Mouse (Mus musculus): ENCODE measurements around the gene Fbxo22. TPM values are rescaled to one million over a fixed set of nuclear protein-coding genes. Genes with fewer than 3 reads are reported as not detected.
"Not testable (repeated sequence)": the region's sequence is repeated elsewhere in the genome, so short reads cannot be mapped to it uniquely, and the experiment has no call there.

Fbxo22 gene
- total and polyA plus RNA-seq, 2 experiments from 2014 or later = 58.3 to 70.0 TPM

GRCm38 (mm10) chr9:55232586-55232985, 23.9 kb downstream of the Fbxo22 start:
- DNase-seq (ENCODE audit: low spot score) (no peak), ATAC-seq (no peak)
- H3K9me3 ChIP-seq (ENCODE audit: low read length) = no peaks in the 10 kb centered on the region
- H3K36me3 ChIP-seq (ENCODE audit: insufficient read depth, low read length) = no peaks in the 10 kb centered on the region
- H3K9ac ChIP-seq (replicated peaks; ENCODE audit: low read length) = no peak overlapping the region
- no peak overlapping the region for H3K4me2 ChIP-seq (ENCODE audit: low read depth, low read length)
- no peak overlapping the region for H3K4me3 ChIP-seq (ENCODE audit: low read length)
- no peak for TF ChIP-seq CTCF (IDR thresholded peaks at IDR 0.05; ENCODE audit: low read depth)
- H3K27me3 ChIP-seq (ENCODE audit: insufficient read depth, low read length) = no peaks in the 10 kb centered on the region
- 88% methylated on average over 7 of the region's 7 CpGs for WGBS
- H3K4me1 ChIP-seq (ENCODE audit: insufficient read depth, low read length) = no peaks in the 10 kb centered on the region
- H3K27ac ChIP-seq = no peak overlapping the region

DNA sequence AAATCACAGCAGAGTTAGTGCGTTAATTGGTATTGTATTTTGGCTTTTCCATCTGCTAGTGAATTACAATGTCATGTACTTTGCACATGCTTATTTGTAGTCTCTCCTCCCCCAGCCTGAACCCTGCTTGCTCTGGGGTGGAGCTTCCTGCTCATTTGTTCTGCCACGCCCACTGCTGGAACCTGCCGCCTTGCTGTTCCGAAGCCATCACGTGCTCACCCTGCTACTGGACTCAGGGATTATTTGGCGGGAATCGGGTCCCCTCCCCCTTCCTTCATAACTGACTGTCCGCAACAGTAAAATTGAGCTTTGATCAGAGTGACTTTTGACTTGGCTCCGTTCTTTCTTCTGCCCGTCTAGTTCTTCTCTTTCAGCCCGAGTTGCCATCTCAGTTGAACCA, 24.4 kb downstream of the Fbxo22 start:
- not testable (repeated sequence) for H3K9me3 ChIP-seq (ENCODE audit: low read length); H3K4me2 ChIP-seq (ENCODE audit: low read depth, low read length); ATAC-seq; H3K27ac ChIP-seq; DNase-seq (ENCODE audit: low spot score); H3K27me3 ChIP-seq (ENCODE audit: insufficient read depth, low read length); H3K36me3 ChIP-seq (ENCODE audit: insufficient read depth, low read length); H3K4me3 ChIP-seq (ENCODE audit: low read length); H3K4me1 ChIP-seq (ENCODE audit: insufficient read depth, low read length); H3K9ac ChIP-seq (replicated peaks; ENCODE audit: low read length)
- WGBS = 72% methylated on average over 11 of the region's 11 CpGs

DNA sequence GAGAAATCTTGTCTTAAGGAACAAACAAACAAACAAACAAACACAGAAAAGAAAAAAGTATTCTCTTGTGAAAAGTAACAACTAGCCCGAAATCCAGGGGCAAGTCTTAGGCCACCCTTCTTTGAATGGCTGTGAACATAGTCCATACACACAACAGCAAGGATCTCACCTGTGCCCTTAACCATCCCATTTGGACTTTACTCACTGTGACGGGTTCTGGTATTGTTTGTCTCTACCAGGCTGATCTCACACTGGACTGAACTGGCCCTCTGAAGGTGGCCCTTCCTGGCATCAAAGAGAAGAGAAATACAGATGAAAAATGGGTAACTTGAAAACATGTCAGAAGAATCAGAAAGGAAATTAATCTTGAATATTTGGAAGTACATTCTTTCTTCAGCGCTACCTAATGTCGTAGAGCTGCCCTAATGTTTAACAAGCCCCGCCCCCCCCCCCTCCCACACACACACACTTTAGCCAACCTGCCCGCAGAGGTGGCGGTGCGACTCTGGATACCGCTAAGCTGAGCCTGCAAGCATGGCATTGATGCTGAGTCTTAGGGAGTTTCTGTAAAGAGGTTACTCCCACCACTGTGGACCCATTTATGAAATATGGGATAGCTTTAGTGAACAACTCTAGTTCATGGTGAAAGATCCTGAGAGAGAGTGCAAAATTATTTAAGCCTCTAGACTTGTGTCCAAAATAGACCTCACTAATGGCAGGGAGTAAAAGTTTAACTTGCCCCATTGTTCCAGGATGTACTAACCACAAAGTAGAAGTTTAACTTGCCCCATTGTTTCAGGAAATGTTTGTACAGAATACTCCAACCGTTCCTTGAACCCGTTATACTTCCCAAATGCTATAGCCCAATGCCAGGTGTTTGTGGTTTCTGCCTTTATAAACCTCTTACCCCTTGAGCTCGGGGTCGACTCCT, 27.8 kb downstream of the Fbxo22 start:
- no peaks in the 10 kb centered on the region for H3K4me1 ChIP-seq (ENCODE audit: insufficient read depth, low read length)
- no peak overlapping the region for H3K4me3 ChIP-seq (ENCODE audit: low read length)
- ATAC-seq = no peak
- H3K9me3 ChIP-seq (ENCODE audit: low read length) = no peaks in the 10 kb centered on the region
- TF ChIP-seq CTCF (IDR thresholded peaks at IDR 0.05; ENCODE audit: low read depth) = no peak
- H3K27me3 ChIP-seq (ENCODE audit: insufficient read depth, low read length) = no peaks in the 10 kb centered on the region
- no peak overlapping the region for H3K4me2 ChIP-seq (ENCODE audit: low read depth, low read length)
- no peak overlapping the region for H3K27ac ChIP-seq
- 79% methylated on average over 13 of the region's 13 CpGs for WGBS
- no peak for DNase-seq (ENCODE audit: low spot score)
- H3K9ac ChIP-seq (replicated peaks; ENCODE audit: low read length) = no peak overlapping the region
- H3K36me3 ChIP-seq (ENCODE audit: insufficient read depth, low read length) = no peaks in the 10 kb centered on the region

- H3K4me2 ChIP-seq (ENCODE audit: low read depth, low read length) = no peak overlapping the region
- ATAC-seq = no peak
- H3K27me3 ChIP-seq (ENCODE audit: insufficient read depth, low read length) = no peaks in the 10 kb centered on the region
- TF ChIP-seq CTCF (IDR thresholded peaks at IDR 0.05; ENCODE audit: low read depth) = no peak
- no peaks in the 10 kb centered on the region for H3K4me1 ChIP-seq (ENCODE audit: insufficient read depth, low read length)
- H3K9ac ChIP-seq (replicated peaks; ENCODE audit: low read length) = no peak overlapping the region
- no peaks in the 10 kb centered on the region for H3K9me3 ChIP-seq (ENCODE audit: low read length)
- no peak overlapping the region for H3K27ac ChIP-seq
- H3K4me3 ChIP-seq (ENCODE audit: low read length) = no peak overlapping the region
- DNase-seq (ENCODE audit: low spot score) = no peak
- no peaks in the 10 kb centered on the region for H3K36me3 ChIP-seq (ENCODE audit: insufficient read depth, low read length)
- 84% methylated on average over 5 of the region's 5 CpGs for WGBS
Observed at GRCm38 (mm10) chr9:55240852-55241251, 32.1 kb downstream of the Fbxo22 start.

DNA sequence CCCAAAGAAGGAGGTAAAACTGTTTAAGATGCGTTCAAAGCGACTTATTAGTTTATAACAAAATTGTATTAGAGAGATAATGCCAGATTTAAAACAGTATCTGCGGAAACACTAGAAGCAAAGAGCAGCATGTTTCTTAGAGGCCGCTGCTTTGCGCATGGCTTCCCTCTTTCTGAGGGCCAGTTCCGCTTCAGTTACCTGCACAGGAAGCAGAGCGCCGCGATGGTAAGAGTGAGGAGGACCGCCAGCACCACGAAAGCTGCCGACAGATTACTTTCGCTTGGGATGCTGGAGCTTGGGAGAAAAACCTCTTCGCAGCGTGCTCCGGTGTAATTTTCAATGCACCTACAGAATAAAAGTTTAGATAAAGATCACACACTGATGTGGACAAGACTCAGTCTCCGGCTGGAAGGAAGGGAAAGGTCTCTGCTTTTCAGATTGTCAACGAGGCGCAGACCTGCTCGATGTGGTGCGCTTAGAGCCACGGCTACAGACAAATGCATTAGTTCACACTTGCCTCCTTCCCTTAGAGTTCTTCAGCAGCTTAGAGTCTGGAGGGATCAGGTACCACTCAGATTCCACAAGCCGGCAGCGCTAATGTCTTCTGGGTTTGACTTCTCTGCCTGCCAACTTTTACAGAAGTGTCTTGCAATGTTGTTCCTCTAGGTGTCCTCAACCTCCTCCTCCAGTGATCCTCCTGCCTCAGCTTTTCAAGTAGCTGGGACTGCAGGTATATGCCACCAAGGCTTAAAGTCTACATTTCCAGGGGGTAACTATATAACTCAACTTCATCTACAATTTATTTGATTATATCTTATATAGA, 33.3 kb downstream of the Fbxo22 start:
- H3K27ac ChIP-seq = no peak overlapping the region
- no peaks in the 10 kb centered on the region for H3K4me1 ChIP-seq (ENCODE audit: insufficient read depth, low read length)
- peak; percentile 21; the same call in 1 of the 2 replicates for TF ChIP-seq CTCF (IDR thresholded peaks at IDR 0.05; ENCODE audit: low read depth)
- H3K4me2 ChIP-seq (ENCODE audit: low read depth, low read length) = peak overlapping the region; percentile 43
- WGBS = 43% methylated on average over 24 of the region's 24 CpGs
- H3K4me3 ChIP-seq (ENCODE audit: low read length) = peak overlapping the region; percentile 14
- no peak overlapping the region for H3K9ac ChIP-seq (replicated peaks; ENCODE audit: low read length)
- ATAC-seq (no peak), DNase-seq (ENCODE audit: low spot score) (peak; percentile 12)
- H3K27me3 ChIP-seq (ENCODE audit: insufficient read depth, low read length) = no peaks in the 10 kb centered on the region
- H3K36me3 ChIP-seq (ENCODE audit: insufficient read depth, low read length) = no peaks in the 10 kb centered on the region
- H3K9me3 ChIP-seq (ENCODE audit: low read length) = no peaks in the 10 kb centered on the region

GRCm38 (mm10) chr9:55243280-55243679, 34.6 kb downstream of the Fbxo22 start:
- no peak overlapping the region for H3K9ac ChIP-seq (replicated peaks; ENCODE audit: low read length)
- H3K36me3 ChIP-seq (ENCODE audit: insufficient read depth, low read length) = no peaks in the 10 kb centered on the region
- H3K9me3 ChIP-seq (ENCODE audit: low read length) = no peaks in the 10 kb centered on the region
- H3K27me3 ChIP-seq (ENCODE audit: insufficient read depth, low read length) = no peaks in the 10 kb centered on the region
- no peaks in the 10 kb centered on the region for H3K4me1 ChIP-seq (ENCODE audit: insufficient read depth, low read length)
- 80% methylated on average over 3 of the region's 3 CpGs for WGBS
- no peak overlapping the region for H3K4me3 ChIP-seq (ENCODE audit: low read length)
- no peak overlapping the region for H3K4me2 ChIP-seq (ENCODE audit: low read depth, low read length)
- TF ChIP-seq CTCF (IDR thresholded peaks at IDR 0.05; ENCODE audit: low read depth) = no peak
- ATAC-seq = no peak
- DNase-seq (ENCODE audit: low spot score) = no peak
- H3K27ac ChIP-seq = no peak overlapping the region
